Mouse (Mus musculus) right cerebral cortex, postnatal 25 days (tissue): ENCODE measurements around the gene D7Ertd443e.
A peak's percentile ranks its signal among the peaks of the same experiment; 100 is the strongest.

Experiments
- DNase-seq: peaks from one replicate; pipeline ENCODE4 v3.0.0; 2022

Gene D7Ertd443e

DNA sequence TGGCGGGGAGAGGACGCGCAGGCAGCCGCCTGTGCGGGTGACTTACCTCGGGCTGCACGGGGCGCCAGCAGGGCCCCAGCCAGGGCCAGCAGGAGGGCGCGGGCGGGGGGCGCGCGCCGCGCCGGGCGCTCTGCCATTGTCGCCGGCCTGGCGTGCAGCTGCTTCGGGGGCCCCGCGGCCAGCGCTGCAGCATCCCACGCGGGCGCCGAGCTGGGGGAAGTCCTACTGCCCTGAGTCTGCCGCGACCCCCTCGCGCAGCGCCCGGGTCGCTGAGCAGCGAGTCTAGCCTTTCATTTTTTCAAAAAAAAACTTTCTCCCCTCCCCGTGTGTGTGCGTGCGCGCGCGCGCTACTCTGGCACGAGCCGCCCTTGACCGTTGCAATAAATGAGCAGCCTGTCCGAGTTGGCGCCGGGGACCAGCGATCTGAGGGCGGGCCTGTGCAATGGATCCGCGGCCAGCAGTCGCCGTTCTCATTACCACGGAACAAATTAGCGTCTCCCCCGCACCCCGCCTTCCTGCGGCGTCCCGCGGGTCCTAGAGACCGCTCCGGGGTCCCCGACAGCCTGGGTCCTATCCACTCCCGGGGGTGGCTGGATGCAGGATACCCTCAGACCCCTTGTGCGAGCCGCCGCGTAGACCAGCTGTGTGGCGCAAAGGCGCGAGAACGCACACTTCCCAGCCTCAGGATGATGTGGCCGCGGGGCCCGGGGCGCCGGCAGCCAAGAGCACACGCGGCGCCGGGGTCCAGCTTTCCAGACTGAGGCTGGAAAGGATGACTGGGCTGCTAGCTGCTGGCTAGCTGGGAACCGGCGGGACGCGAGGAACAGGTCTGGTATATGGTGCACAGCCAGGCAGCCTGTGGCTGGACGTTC is 160.5 kb downstream of the D7Ertd443e start:
- peak; percentile 54 for DNase-seq

DNA sequence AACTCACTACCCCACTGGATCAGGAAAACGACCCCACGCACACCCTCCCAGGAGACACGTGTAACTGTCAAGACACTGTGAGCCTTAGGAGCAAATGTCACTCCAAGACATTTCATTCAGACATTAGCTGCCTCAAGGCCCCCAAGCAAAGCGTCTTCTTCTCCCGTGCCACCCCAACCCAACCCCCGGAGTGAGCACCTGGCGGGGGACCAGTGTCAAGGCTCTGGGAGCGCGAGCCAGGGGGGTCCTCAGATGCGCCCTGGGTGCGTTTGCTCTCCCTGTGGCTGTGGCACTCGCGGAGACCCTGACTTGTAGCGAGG is 161.1 kb downstream of the D7Ertd443e start:
- no peak for DNase-seq

DNA sequence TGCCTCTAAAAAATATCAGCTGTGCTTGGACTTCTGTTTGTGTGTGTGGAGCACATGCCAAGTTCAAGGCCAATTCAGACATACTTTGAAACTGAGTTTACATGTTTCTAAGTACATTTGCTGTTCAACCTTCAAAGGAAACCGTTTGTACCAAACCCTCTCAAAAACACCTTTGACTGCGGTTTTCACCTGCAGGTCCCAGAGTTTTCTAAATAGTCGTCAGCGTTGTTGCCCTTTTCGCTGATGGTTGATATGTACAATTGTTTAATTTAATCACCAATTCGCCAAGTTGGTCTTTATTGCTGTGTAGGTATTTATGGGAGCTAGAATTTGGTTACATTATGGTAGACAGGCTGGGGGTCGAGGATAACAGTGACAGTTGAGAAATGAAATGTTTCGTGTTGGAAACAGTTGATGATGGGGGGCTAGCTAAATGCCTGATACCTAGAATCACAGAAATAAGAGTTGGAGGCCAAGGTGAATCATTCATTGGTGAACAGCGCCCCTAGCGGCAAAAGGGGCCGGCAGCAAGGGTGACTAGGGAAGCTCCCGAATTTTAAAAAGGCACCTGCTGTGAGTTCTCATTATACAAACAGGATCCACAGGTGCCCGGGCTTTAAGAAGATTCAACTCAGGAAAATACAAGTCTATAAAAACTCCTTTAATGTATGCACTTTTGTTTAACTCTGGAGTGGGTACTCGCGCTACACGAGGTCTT is 161.9 kb downstream of the D7Ertd443e start:
- DNase-seq = peak; percentile 81
